Mouse (Mus musculus) left cerebral cortex, postnatal 10 days (tissue): ENCODE measurements around the gene Mark4. TPM values are rescaled to one million over a fixed set of nuclear protein-coding genes. Genes with fewer than 3 reads are reported as not detected.

ENCODE experiments used
- microRNA-seq: library from miRNA; unstranded; fragments of <30 nt; microRNA quantifications from one replicate; pipeline ENCODE4 v1.2.0, GENCODE M21; 2022
- total RNA-seq, 2 experiments: library from RNA; stranded (reverse); gene quantifications; 2 replicates each; pipeline ENCODE4 v1.2.3; 2021

The Mark4 gene
- total RNA-seq, 2 experiments from 2014 or later: 110 to 115 TPM

Small RNA genes lying within 50 kb of the gene (microRNA-seq; reads per million reads assigned to microRNA genes)
- gene Mir343: not detected

Other genes with a start within 250 kb of the Mark4 start
- gene Gpr4, start 246.3 kb downstream of the Mark4 start, total RNA-seq: 1 to 10 TPM; 4.8 to 5.0 TPM
- 10 to 100 TPM; 36.6 to 38.0 TPM for gene Opa3, start 230.5 kb downstream of the Mark4 start, total RNA-seq
- 10 to 100 TPM; 23.1 to 23.5 TPM for gene Vasp, start 187.0 kb downstream of the Mark4 start, total RNA-seq
- under 1 TPM; 0.34 to 0.49 TPM for gene Ppm1n, start 178.8 kb downstream of the Mark4 start, total RNA-seq
- 100 to 1,000 TPM; 145 to 151 TPM for gene Rtn2, start 176.2 kb downstream of the Mark4 start, total RNA-seq
- gene Fosb, start 148.8 kb downstream of the Mark4 start, total RNA-seq: 1 to 10 TPM; 2.2 to 2.3 TPM
- 10 to 100 TPM; 38.5 to 50.6 TPM for gene Ercc1, start 114.0 kb downstream of the Mark4 start, total RNA-seq
- 10 to 100 TPM; 16.8 to 18.2 TPM for gene Cd3eap, start 99.3 kb downstream of the Mark4 start, total RNA-seq
- gene Ppp1r13l, start 99.1 kb downstream of the Mark4 start, total RNA-seq: 1 to 10 TPM; 5.3 to 7.2 TPM
- gene Ercc2, start 76.8 kb downstream of the Mark4 start, total RNA-seq: 10 to 100 TPM; 39.0 to 39.7 TPM
- 1 to 10 TPM in 1 of 2 experiments, under 1 TPM in 1; 0.93 to 1.2 TPM for gene Klc3, start 54.7 kb downstream of the Mark4 start, total RNA-seq
- 1 to 10 TPM in 1 of 2 experiments, under 1 TPM in 1; 0.57 to 1.0 TPM for gene Ckm, start 54.0 kb downstream of the Mark4 start, total RNA-seq
- 1 to 10 TPM in 1 of 2 experiments, under 1 TPM in 1; 0.69 to 1.4 TPM for gene Exoc3l2, start 4.5 kb upstream of the Mark4 start, total RNA-seq
- 1 to 10 TPM; 7.6 to 7.8 TPM for gene Bloc1s3, start 49.5 kb upstream of the Mark4 start, total RNA-seq
- gene Trappc6a, start 49.6 kb upstream of the Mark4 start, total RNA-seq: 10 to 100 TPM; 18.4 to 24.1 TPM
- under 1 TPM; 0.49 to 0.94 TPM for gene Nkpd1, start 59.0 kb upstream of the Mark4 start, total RNA-seq
- 10 to 100 TPM; 78.7 to 79.3 TPM for gene Ppp1r37, start 104.3 kb upstream of the Mark4 start, total RNA-seq
- under 1 TPM; 0.36 to 0.45 TPM for gene Zfp296, start 118.5 kb upstream of the Mark4 start, total RNA-seq
- 10 to 100 TPM; 51.7 to 55.2 TPM for gene Gemin7, start 118.8 kb upstream of the Mark4 start, total RNA-seq
- 10 to 100 TPM; 78.0 to 81.5 TPM for gene Clasrp, start 145.7 kb upstream of the Mark4 start, total RNA-seq
- 1 to 10 TPM; 5.9 to 6.5 TPM for gene Relb, start 170.6 kb upstream of the Mark4 start, total RNA-seq
- gene Clptm1, start 206.2 kb upstream of the Mark4 start, total RNA-seq: 100 to 1,000 TPM; 144 to 147 TPM
- gene Apoc2, start 219.1 kb upstream of the Mark4 start, total RNA-seq: not detected
- not detected for gene Gm44805, start 222.6 kb upstream of the Mark4 start, total RNA-seq
- gene Apoc4, start 222.7 kb upstream of the Mark4 start, total RNA-seq: not detected
- 1 to 10 TPM; 3.1 to 3.3 TPM for gene Apoc1, start 233.8 kb upstream of the Mark4 start, total RNA-seq
- gene Apoe, start 240.4 kb upstream of the Mark4 start, total RNA-seq: 1,000 to 10,000 TPM; 1,326 to 1,376 TPM